Mouse (Mus musculus) heart, embryonic 11.5 days (tissue): ENCODE results near the gene Trim65. TPM values are rescaled to one million over a fixed set of nuclear protein-coding genes. Genes with fewer than 3 reads are reported as not detected.

Experiments used
- ATAC-seq: fragments of 200-750 bp; cut with Nextera tagmentation; replicated peaks from 2 replicates; pipeline ENCODE4 v1.8.0; 2017; ENCODE audit warnings: moderate library complexity; ENCODE audit not compliant: insufficient number of reproducible peaks, low FRiP score, low TSS enrichment
- H3K27ac ChIP-seq: fragments of 300-500 bp; sonication (generic); 2 replicates; pipeline ENCODE4 v1.5.1; 2014; ENCODE audit warnings: mild to moderate bottlenecking, low read depth, low read length
- H3K27me3 ChIP-seq: fragments of 300-500 bp; sonication (generic); 2 replicates; pipeline ENCODE4 v1.6.1; 2014; ENCODE audit warnings: mild to moderate bottlenecking, low read length, mixed read lengths; ENCODE audit not compliant: control insufficient read depth, insufficient read depth
- H3K36me3 ChIP-seq: fragments of 300-500 bp; sonication (generic); 2 replicates; pipeline ENCODE4 v1.6.1; 2014; ENCODE audit warnings: mild to moderate bottlenecking, low read length, moderate library complexity, mixed read lengths; ENCODE audit not compliant: control insufficient read depth, insufficient read depth
- H3K4me1 ChIP-seq: fragments of 300-500 bp; sonication (generic); 2 replicates; pipeline ENCODE4 v1.6.1; 2014; ENCODE audit warnings: low read length; ENCODE audit not compliant: control insufficient read depth, insufficient read depth
- H3K4me2 ChIP-seq: fragments of 300-500 bp; sonication (generic); 2 replicates; pipeline ENCODE4 v1.6.1; 2014; ENCODE audit warnings: mild to moderate bottlenecking, moderate library complexity
- H3K4me3 ChIP-seq: fragments of 300-500 bp; sonication (generic); 2 replicates; pipeline ENCODE4 v1.5.1; 2014; ENCODE audit warnings: low read depth, low read length
- H3K9ac ChIP-seq: fragments of 300-500 bp; sonication (generic); 2 replicates; pipeline ENCODE4 v1.6.1; 2014; ENCODE audit warnings: mild to moderate bottlenecking, low read depth, low read length, moderate library complexity
- H3K9me3 ChIP-seq: fragments of 300-500 bp; sonication (generic); replicated peaks from 2 replicates; pipeline ENCODE4 v1.6.1; 2016; ENCODE audit warnings: low read length; ENCODE audit not compliant: control insufficient read depth
- WGBS: fragments of 180-500 bp; shearing (Covaris S2); extraction: QIAGEN DNeasy Blood & Tissue Kit; methylation state at CpG from one replicate; pipeline ENCODE4 v1.1.7; 2014; ENCODE audit not compliant: insufficient replicate concordance; 5-methylcytosine and 5-hydroxymethylcytosine counted together
- polyA plus RNA-seq: library from polyadenylated mRNA; unstranded; fragments of >200 nt; fragmentation: Nextera tagmentation; extraction: Ambion mirVana; gene quantifications from 2 replicates; pipeline ENCODE4 v1.2.1, GENCODE M21; 2014

Gene Trim65
- polyA plus RNA-seq, 1 experiment from 2014 or later = 4.5 TPM

DNA sequence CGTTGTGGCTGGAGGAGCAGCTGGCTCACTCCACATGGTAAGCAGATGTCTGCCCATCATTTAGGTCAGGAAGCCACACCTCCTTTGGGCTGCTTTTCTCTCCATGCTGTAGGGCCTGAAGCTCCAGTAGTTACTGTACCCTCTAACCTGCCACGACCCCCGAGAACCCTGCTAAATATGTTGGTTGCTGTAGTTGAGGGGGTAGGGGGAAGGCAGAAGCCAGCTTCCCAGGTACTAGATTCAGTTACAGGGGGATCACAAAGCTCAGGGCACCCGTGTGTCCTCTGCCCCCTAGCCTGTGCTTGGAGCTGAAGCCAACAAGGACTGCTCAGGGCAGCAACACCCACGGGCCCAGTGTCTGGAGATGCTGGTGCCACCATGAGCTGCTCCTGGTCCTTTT lies 2.6 kb upstream of the Trim65 start:
- Histone ChIP-seq H3K27me3 (no peaks in the 10 kb centered on the region), H3K36me3 (peaks cover 4% of the 10 kb centered on the region; the same call in 1 of the 2 replicates), H3K4me2 (no peak overlapping the region), H3K9ac (no peak overlapping the region), H3K4me3 (no peak overlapping the region), H3K27ac (no peak overlapping the region), H3K9me3 (no peaks in the 10 kb centered on the region), H3K4me1 (peaks cover 19% of the 10 kb centered on the region)
- ATAC-seq = no peak
- WGBS = 66% methylated on average over 5 of the region's 5 CpGs

DNA sequence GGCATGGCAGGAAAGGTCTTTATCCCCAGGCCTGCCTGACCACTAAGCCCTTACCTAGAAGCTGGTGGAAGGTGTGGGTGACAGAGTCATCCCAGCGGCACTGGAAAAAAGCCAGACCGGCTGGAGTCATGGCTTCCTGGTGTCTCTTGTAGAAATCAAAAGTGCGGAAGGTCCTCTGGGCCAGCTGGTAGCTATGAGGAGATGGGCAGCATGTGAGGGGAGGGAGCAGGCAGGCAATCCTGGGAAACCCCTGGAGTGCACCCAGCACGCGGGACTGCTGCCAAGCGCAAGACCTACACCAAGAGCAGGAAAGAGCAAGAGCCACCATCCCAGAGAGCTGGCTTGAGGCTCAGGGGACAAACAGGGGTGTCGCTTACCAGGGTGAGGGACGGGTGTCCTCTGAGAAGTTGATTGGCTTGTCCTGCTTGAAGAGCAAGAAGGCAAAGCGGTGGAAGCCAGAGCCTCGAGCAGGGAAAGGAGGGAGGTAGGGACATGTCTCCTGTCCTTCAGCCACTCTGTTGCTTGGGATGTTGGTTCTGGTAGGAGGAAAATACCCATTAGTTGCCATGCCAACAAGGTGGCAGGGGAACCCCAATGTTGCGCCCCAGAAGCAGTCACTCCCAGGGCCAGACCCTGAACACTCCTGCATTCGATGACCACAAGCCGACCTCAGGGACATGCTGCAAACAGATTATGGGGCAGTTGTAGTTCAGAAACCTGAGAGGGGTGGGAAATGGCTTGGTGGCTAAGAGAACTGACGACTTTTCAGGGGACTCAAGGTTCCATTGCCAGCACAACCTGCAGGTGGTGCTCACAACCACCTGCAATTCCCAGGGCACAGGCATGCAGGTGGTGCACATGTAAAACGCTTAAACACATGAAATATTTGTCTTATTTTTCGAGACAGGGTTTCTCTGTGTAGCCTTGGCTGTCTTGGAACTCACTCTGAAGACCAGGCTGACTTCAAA lies 1.7 kb upstream of the Trim65 start:
- Histone ChIP-seq H3K27me3 (no peaks in the 10 kb centered on the region), H3K27ac (no peak overlapping the region), H3K4me3 (no peak overlapping the region), H3K4me2 (no peak overlapping the region), H3K9me3 (no peaks in the 10 kb centered on the region), H3K9ac (no peak overlapping the region), H3K36me3 (peaks cover 4% of the 10 kb centered on the region; the same call in 1 of the 2 replicates), H3K4me1 (peaks cover 23% of the 10 kb centered on the region)
- WGBS = 81% methylated on average over 16 of the region's 16 CpGs
- ATAC-seq = no peak

DNA sequence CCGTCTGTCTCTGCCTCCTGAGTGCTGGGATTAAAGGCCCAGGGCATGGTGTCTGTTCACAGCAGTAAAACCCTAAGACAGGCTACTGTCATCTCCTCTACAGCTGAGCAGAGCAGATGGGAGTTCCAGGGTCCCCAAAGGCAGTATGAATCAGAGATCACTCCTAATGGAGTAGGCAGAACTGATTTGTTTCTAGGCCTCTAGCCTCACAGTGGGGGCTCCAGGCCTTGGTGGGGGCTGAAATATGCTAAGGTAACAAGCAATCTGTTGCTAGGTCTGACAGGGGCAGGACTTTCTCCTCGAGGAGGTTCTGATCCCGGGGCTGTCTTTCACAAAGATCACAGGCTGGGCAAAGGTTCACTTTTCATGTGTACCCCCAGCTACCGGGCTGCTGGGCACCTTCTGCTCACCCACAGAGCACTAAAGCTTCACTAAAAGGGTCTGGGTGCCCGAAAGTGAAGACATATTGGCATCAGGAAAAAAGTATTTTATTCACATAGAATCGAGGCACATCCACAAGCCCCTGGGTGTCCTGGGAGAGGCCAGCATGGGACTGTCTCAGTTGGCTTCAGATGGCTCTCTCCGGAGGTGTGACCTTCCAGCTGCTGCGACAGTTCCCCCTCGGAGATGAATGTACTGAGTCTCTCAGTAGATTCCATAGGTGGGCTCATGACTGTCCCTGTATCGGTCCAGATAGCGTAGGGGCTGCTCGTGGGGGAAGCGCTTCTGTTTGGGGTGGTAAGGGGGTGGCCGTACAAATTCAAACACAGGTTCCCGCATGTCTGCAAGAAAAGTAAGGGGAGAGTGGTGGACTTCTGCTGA lies 632 bp upstream of the Trim65 start:
- Histone ChIP-seq H3K9ac (peak overlapping the region; percentile 82), H3K27me3 (no peaks in the 10 kb centered on the region), H3K4me1 (peaks cover 27% of the 10 kb centered on the region), H3K27ac (peak overlapping the region; percentile 88), H3K4me2 (peak overlapping the region; percentile 72), H3K4me3 (peak overlapping the region; percentile 57; the same call in 1 of the 2 replicates), H3K36me3 (peaks cover 4% of the 10 kb centered on the region; the same call in 1 of the 2 replicates), H3K9me3 (no peaks in the 10 kb centered on the region)
- WGBS = 79% methylated on average over 15 of the region's 15 CpGs
- no peak for ATAC-seq

- Histone ChIP-seq H3K9ac (peak overlapping the region; percentile 82), H3K27me3 (no peaks in the 10 kb centered on the region), H3K4me3 (peak overlapping the region; percentile 57), H3K9me3 (0 out of 2 replicates have a peak, but pooled peaks cover 2% of the 10 kb centered on the region), H3K36me3 (peaks cover 14% of the 10 kb centered on the region), H3K4me1 (peaks cover 27% of the 10 kb centered on the region), H3K4me2 (peak overlapping the region; percentile 72), H3K27ac (peak overlapping the region; percentile 88)
- ATAC-seq = peak; percentile 4; the same call in 1 of the 2 replicates
- WGBS = 41% methylated on average over 8 of the region's 8 CpGs
Measured at GRCm38 (mm10) chr11:116129993-116130487, 888 bp downstream of the Trim65 start.

DNA sequence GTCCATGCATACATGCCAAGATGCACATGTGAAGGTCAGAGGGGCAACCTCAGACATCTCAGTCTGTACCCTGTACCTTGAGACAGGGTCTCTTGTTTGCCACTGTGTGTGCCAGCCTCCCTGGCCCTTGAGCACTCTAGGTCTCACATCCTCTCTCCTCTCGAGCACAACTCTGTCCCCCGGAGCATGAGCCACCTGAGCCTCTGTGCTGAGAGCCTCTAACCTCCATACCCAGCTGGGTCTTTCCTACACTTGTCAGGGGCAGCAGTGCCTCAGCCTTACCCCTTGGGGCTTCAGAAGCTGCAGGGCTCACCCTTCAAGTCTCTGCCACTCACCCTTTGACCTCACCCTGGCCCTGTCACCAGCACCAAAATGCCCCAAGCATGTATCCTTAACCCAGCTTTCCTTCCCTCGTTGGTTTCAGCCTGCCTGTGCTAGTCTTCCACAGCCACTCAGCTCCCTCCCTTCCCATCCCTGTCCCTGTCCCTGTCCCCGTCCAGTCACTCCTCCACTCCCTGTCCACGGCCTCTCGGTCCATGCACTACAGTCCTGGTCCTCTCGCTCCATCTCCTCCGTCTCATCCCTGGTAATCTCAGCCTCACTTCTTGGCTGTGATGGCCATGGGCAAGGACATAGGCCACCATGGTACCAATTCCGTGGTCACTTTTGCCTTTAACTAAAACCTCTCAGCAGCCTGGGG lies 1.7 kb downstream of the Trim65 start:
- peak overlapping the region; percentile 72; the same call in 1 of the 2 replicates for H3K4me2 ChIP-seq
- H3K9me3 ChIP-seq = 0 out of 2 replicates have a peak, but pooled peaks cover 2% of the 10 kb centered on the region
- 74% methylated on average over 9 of the region's 9 CpGs for WGBS
- peaks cover 16% of the 10 kb centered on the region for H3K36me3 ChIP-seq
- no peak overlapping the region for H3K4me3 ChIP-seq
- no peak overlapping the region for H3K9ac ChIP-seq
- no peak for ATAC-seq
- H3K4me1 ChIP-seq = peaks cover 27% of the 10 kb centered on the region
- H3K27ac ChIP-seq = no peak overlapping the region
- no peaks in the 10 kb centered on the region for H3K27me3 ChIP-seq

- no peak for ATAC-seq
- WGBS = 87% methylated on average over 9 of the region's 9 CpGs
- H3K4me2 ChIP-seq = no peak overlapping the region
- H3K27ac ChIP-seq = no peak overlapping the region
- H3K4me1 ChIP-seq = peaks cover 27% of the 10 kb centered on the region
- 0 out of 2 replicates have a peak, but pooled peaks cover 2% of the 10 kb centered on the region for H3K9me3 ChIP-seq
- peaks cover 16% of the 10 kb centered on the region for H3K36me3 ChIP-seq
- no peak overlapping the region for H3K4me3 ChIP-seq
- 0 out of 2 replicates have a peak overlapping the region, but pooled peaks have one; percentile 16 for H3K9ac ChIP-seq
- H3K27me3 ChIP-seq = no peaks in the 10 kb centered on the region
Measured at GRCm38 (mm10) chr11:116127986-116128385, 2.9 kb downstream of the Trim65 start.

- no peak within 1 kb of the TSS for H3K4me3 ChIP-seq
Measured at GRCm38 (mm10) chr11:116127156-116127980, 3.6 kb downstream of the Trim65 start, which contains the start of gene Trim47. Gene Trim47 (minus strand): TSS chr11:116127210.

More at GRCm38 (mm10) chr11:116127156-116127980, 3.6 kb downstream of the Trim65 start, which contains the start of gene Trim47:
- Histone ChIP-seq H3K9ac (peak within 1 kb of the TSS; percentile 16; the same call in 1 of the 2 replicates), H3K9me3 (0 out of 2 replicates have a peak, but pooled peaks cover 2% of the 10 kb centered on the region), H3K27me3 (no peaks in the 10 kb centered on the region), H3K4me1 (peaks cover 27% of the 10 kb centered on the region), H3K4me2 (peak within 1 kb of the TSS; percentile 15), H3K36me3 (peaks cover 18% of the 10 kb centered on the region), H3K27ac (no peak within 1 kb of the TSS)
- WGBS = 24% methylated on average over 23 of the region's 23 CpGs
- ATAC-seq = peak; percentile 39; the same call in 1 of the 2 replicates
